Mouse (Mus musculus) limb, embryonic 14.5 days (tissue): ENCODE data around the gene Gstm5. TPM values are rescaled to one million over a fixed set of nuclear protein-coding genes. Genes with fewer than 3 reads are reported as not detected.
"Not testable (repeated sequence)": the region's sequence is repeated elsewhere in the genome, so short reads cannot be mapped to it uniquely, and the experiment has no call there.

Experiments used
- ATAC-seq: fragments of 200-750 bp; cut with Nextera tagmentation; 2 replicates; pipeline ENCODE4 v1.8.0; 2017; ENCODE audit warnings: low read depth, moderate number of reproducible peaks, moderate TSS enrichment; ENCODE audit not compliant: low FRiP score
- DNase-seq: peaks from one replicate; pipeline ENCODE4 v3.0.0-alpha.2; 2015; ENCODE audit warnings: low spot score
- H3K27ac ChIP-seq: fragments of 300-500 bp; sonication (generic); replicated peaks from 2 replicates; pipeline ENCODE4 v1.5.1; 2014; ENCODE audit warnings: low read depth, mild to moderate bottlenecking, low read length, moderate library complexity, mixed read lengths
- H3K27me3 ChIP-seq: fragments of 300-500 bp; sonication (generic); 2 replicates; pipeline ENCODE4 v1.6.1; 2014; ENCODE audit warnings: low read length, mixed read lengths; ENCODE audit not compliant: control insufficient read depth, insufficient read depth
- H3K36me3 ChIP-seq: fragments of 300-500 bp; sonication (generic); 2 replicates; pipeline ENCODE4 v1.6.1; 2014; ENCODE audit warnings: mild to moderate bottlenecking, low read length, moderate library complexity, mixed read lengths; ENCODE audit not compliant: control insufficient read depth, insufficient read depth
- H3K4me1 ChIP-seq: fragments of 300-500 bp; sonication (generic); 2 replicates; pipeline ENCODE4 v1.6.1; 2014; ENCODE audit warnings: antibody characterized with exemption, low read length, mixed read lengths; ENCODE audit not compliant: control insufficient read depth, insufficient read depth
- H3K4me2 ChIP-seq: fragments of 300-500 bp; sonication (generic); replicated peaks from 2 replicates; pipeline ENCODE4 v1.6.1; 2014; ENCODE audit warnings: low read depth, mild to moderate bottlenecking, low read length, moderate library complexity; ENCODE audit not compliant: severe bottlenecking
- H3K4me3 ChIP-seq: fragments of 300-500 bp; sonication (generic); replicated peaks from 2 replicates; pipeline ENCODE4 v1.5.1; 2014; ENCODE audit warnings: low read length
- H3K9ac ChIP-seq: fragments of 300-500 bp; sonication (generic); 2 replicates; pipeline ENCODE4 v1.6.1; 2014; ENCODE audit warnings: mild to moderate bottlenecking, low read depth, low read length, moderate library complexity; ENCODE audit not compliant: severe bottlenecking
- H3K9me3 ChIP-seq: fragments of 300-500 bp; sonication (generic); 2 replicates; pipeline ENCODE4 v1.6.1; 2016; ENCODE audit warnings: low read length; ENCODE audit not compliant: control insufficient read depth
- POLR2A ChIP-seq: fragments of 200-500 bp; IDR thresholded peaks from 2 replicates; pipeline ENCODE4 v1.8.0; 2012; ENCODE audit warnings: inconsistent platforms, mild to moderate bottlenecking, moderate library complexity, borderline replicate concordance; ENCODE audit not compliant: insufficient read depth, insufficient read length; ENCODE audit errors: extremely low read depth
- WGBS: fragments of 180-500 bp; shearing (Covaris S2); extraction: QIAGEN DNeasy Blood & Tissue Kit; methylation state at CpG from one replicate; pipeline ENCODE4 v1.1.7; 2014; 5-methylcytosine and 5-hydroxymethylcytosine counted together
- polyA plus RNA-seq, 2 experiments: library from polyadenylated mRNA; depleted of rRNA in 1 of 2; stranded (reverse) in 1 of 2; unstranded in 1 of 2; fragments of >200 nt; fragmentation: Nextera tagmentation in 1 of 2; extraction: Ambion mirVana in 1 of 2; gene quantifications; 2 replicates each; pipeline versions ENCODE4 v1.2.1 to v1.2.3; 2012 to 2014

Gene Gstm5
- polyA plus RNA-seq, 2 experiments = 154 to 214 TPM

DNA sequence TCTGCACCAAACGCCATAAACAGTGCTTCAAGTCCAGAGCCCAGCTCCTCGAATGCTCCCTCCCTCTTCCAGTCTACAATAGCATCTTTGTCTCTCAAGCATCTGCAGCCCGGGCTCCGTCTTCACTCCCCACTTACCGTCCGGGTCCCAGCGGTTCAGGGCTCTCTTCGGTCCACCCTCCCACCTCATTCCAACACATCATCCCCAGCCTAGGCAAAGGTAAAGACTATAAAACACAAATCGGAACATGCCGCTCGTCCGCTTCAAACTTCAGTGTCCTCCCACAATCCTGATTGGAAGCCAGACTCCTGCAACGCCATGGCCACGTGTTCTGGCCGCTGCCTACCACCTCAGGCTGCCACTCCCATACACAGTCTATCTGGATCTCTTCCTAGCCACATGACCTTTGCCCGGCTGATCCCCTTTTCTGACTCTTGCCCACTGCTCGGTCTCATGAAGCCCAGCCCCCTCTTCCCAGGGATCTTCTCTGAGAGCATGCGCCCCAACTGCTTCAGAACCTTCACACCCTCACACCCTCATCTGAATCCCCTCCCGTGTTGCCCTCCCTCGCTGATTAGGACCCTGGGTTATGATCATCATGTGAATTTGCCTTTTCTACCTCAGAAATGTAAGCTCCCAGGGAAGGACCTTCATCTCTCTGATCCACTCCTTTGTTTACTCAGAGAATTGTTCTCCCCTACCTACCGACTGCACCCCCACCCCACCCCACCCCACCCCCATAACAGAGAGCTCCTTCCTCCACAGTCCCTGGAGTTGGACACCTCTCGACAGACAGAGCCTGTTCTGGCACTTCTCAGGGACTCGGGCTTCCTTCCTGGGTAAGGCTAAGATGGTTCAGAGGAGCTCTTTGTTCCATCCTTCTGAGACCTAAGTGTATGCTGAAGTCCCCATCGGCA lies 22.0 kb upstream of the Gstm5 start:
- Histone ChIP-seq H3K9ac (no peak overlapping the region), H3K9me3 (no peaks in the 10 kb centered on the region), H3K36me3 (no peaks in the 10 kb centered on the region), H3K27ac (no peak overlapping the region), H3K4me2 (no peak overlapping the region), H3K4me1 (peaks cover 10% of the 10 kb centered on the region; the same call in 1 of the 2 replicates), H3K4me3 (no peak overlapping the region), H3K27me3 (no peaks in the 10 kb centered on the region)
- DNase-seq (no peak), ATAC-seq (no peak)
- WGBS = 68% methylated on average over 24 of the region's 24 CpGs
- no peak for TF ChIP-seq POLR2A

DNA sequence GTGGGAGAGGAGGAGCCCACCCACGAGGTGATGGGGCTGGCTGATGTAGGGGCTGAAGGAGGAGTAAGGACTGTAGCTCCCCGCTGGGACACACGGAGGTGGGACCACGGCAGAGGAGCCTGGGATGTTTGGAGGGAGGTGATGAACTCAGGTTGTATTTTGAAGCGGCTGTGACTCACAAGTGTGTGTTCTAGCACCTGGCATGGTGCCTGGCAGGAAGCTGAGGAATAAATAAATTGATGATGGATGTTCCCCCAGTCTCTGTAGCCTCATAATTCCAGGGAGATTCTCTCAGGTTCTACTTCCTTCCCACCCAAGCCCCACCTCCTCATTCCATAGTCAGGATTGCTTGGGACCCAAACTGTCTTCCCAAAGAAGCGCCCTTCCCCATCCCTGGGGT lies 20.4 kb upstream of the Gstm5 start:
- DNase-seq = no peak
- Histone ChIP-seq H3K27me3 (no peaks in the 10 kb centered on the region), H3K4me3 (no peak overlapping the region), H3K9ac (no peak overlapping the region), H3K4me1 (no peaks in the 10 kb centered on the region), H3K27ac (no peak overlapping the region), H3K9me3 (no peaks in the 10 kb centered on the region), H3K4me2 (no peak overlapping the region), H3K36me3 (no peaks in the 10 kb centered on the region)
- TF ChIP-seq POLR2A = no peak
- ATAC-seq = no peak
- 62% methylated on average over 6 of the region's 6 CpGs for WGBS

DNA sequence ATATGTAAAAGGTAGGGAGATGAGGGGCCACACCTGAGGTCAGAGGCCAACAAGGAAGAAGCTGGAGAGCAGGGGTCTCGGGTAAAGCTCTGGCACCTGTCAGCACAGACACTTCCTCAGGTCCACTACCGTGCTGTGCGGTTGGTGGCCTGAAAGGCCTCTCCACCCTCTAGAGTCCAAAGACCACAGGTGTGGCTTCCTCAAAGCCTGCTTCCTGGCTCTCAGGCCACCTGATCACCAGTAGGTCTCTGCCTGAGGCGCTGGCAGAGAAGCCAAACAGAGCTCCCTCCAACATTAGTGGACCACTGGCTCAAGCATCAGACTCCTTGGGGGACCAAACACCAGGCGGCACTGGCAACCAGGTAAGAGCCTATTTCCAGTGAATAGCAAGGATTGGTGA lies 18.6 kb upstream of the Gstm5 start, which contains the start of gene Eps8l3:
TSS of gene Eps8l3 (plus strand) at position 225 of the 400 bp plus-strand sequence.
- no peaks in the 10 kb centered on the region for H3K27me3 ChIP-seq
- no peaks in the 10 kb centered on the region for H3K36me3 ChIP-seq
- H3K4me3 ChIP-seq = no peak within 1 kb of the TSS
- H3K27ac ChIP-seq = no peak within 1 kb of the TSS
- no peak within 1 kb of the TSS for H3K9ac ChIP-seq
- H3K9me3 ChIP-seq = no peaks in the 10 kb centered on the region
- no peaks in the 10 kb centered on the region for H3K4me1 ChIP-seq
- TF ChIP-seq POLR2A = no peak
- no peak for DNase-seq
- WGBS = 86% methylated on average over 5 of the region's 5 CpGs
- no peak for ATAC-seq
- no peak within 1 kb of the TSS for H3K4me2 ChIP-seq

DNA sequence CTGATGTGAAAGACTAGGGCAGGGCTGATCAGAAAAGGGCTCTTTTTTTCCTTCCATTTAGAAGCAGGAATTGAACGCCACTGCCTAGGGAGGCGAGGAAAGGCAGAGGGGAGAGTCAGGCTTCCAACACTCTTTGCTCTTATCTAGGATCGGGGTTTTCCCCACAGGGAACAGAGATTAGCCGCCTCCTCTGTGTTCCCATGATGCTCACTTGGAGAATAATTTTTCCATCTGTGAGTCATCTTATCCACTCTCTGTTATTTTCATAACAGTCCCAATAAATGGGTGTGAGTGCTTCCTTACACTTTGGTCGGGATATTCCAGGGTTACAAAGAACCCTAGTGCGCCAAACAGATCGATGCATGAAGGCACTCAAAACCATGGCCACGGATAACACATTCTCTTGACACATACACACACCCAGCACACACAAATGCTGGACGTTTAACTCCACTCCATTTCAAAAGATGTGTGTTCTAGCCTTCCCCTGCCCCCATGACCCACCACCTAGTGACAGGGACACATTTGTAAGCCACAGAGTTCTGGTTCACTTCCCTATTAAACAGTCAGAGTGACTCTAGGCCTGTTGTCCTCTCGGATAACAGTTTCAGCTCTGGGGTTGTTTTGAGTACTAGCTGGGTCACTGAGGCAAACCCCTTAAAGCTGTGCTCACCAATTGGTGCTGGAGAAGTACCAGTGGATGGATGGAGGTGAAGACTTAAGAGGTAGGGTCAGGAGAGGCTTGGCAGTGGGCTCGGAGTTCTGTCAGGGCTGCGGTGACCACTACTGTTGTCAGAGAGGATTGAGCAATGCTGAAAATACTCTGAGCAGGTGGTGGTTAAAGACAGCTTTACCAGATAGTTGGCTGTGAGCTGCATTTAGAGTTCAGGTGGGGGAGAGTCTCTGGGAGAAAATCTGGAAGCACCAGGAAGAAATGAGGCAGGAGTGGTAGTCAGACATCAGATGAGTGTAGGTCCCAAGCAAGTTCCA lies 17.6 kb upstream of the Gstm5 start:
- Histone ChIP-seq H3K9me3 (no peaks in the 10 kb centered on the region), H3K4me1 (no peaks in the 10 kb centered on the region), H3K27me3 (no peaks in the 10 kb centered on the region), H3K27ac (no peak overlapping the region), H3K4me3 (no peak overlapping the region), H3K4me2 (no peak overlapping the region), H3K9ac (no peak overlapping the region), H3K36me3 (no peaks in the 10 kb centered on the region)
- WGBS = 84% methylated on average over 12 of the region's 12 CpGs
- ATAC-seq (no peak), DNase-seq (no peak)
- TF ChIP-seq POLR2A = no peak

DNA sequence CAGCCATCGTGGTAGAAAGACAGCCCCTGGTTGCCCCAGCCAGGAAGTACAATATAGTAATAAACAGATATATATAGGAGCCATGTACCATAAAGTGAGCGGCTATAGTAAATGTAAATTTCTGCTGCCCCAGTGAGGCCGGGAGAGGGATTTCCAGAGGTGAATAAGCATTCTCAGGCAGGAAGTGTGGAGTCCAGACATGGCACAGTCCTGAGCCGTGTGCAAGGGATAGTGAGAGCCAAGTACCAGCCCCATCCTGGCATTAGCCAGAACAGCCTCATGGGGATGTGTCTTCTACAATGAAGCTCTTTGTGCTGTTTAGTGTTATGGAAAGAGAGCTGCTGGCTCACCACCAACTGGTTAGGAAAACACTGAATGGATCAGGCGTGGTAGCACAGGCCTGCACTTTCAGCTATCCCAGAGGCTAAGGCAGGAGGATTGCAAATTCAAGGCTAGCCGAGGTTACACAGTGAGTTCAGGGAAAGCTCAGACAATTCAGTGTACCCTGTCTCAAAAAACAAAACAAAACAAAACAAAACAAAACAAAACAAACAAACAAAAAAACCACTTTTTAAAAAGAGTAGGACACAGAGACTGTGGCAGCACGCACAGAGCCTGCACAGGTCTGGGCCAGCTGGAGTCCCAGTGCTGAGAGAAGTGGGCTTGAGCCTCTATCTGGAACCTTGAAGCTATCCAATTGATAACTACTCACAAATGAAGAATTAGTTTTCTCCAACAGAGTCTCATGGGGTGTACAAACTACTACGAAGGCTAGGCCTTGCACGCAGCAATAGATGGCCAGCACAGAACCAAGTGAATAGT lies 7.7 kb upstream of the Gstm5 start:
- Histone ChIP-seq H3K27me3 (no peaks in the 10 kb centered on the region), H3K4me3 (no peak overlapping the region), H3K27ac (peak overlapping the region; percentile 5; the same call in 1 of the 2 replicates), H3K4me1 (no peaks in the 10 kb centered on the region), H3K9me3 (no peaks in the 10 kb centered on the region), H3K9ac (no peak overlapping the region), H3K4me2 (no peak overlapping the region), H3K36me3 (peaks cover 6% of the 10 kb centered on the region; the same call in 1 of the 2 replicates)
- ATAC-seq = peak; percentile 67
- WGBS = 70% methylated on average over 9 of the region's 9 CpGs
- no peak for TF ChIP-seq POLR2A
- DNase-seq = peak; percentile 61

DNA sequence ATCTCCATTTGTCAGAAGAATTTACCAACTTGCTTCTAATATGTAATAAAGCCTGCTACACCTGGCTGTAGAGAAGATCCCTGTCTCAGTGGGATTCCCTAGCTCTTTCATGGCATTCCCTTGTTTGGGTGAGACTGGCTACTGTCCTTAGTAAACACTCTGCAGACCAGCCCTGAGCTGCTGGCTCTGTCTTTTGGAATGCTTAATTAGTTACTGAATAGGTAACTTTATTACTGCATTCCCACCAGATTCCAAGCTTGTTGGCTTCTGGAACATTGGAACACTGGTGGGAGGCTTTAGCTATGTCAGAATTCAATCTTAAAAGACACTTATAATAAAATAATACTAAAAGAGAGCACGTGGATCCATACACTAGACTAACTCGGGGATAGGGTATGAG lies 6.4 kb upstream of the Gstm5 start:
- peaks cover 12% of the 10 kb centered on the region; the same call in 1 of the 2 replicates for H3K36me3 ChIP-seq
- not testable (repeated sequence) for H3K4me1 ChIP-seq, H3K9ac ChIP-seq, ATAC-seq, H3K27me3 ChIP-seq, H3K9me3 ChIP-seq, H3K4me3 ChIP-seq, DNase-seq, H3K27ac ChIP-seq, H3K4me2 ChIP-seq
- 89% methylated on average over 2 of the region's 2 CpGs for WGBS
